Mouse (Mus musculus): Measurements from ENCODE around the gene Fbn1. TPM values are rescaled to one million over a fixed set of nuclear protein-coding genes. Genes with fewer than 3 reads are reported as not detected.

The Fbn1 gene
- polyA plus RNA-seq, 1 experiment, result 6.5 TPM

GRCm38 (mm10) chr2:125456059-125456789, 51.6 kb downstream of the Fbn1 start:
- H3K4me1 ChIP-seq (ENCODE audit: control insufficient read depth, insufficient read depth, low read length), result no peaks in the 10 kb centered on the region
- DNase-seq, result no peak
- WGBS, result 73% methylated on average over 15 of the region's 15 CpGs
- no peak overlapping the region for H3K4me3 ChIP-seq (ENCODE audit: insufficient read depth, low read depth, low read length)
- TF ChIP-seq POLR2A (IDR thresholded peaks at IDR 0.05; ENCODE audit: low read depth, low read length) (no peak), CTCF (conservative IDR thresholded peaks at IDR 0.05; ENCODE audit: insufficient read depth, insufficient read length, low read depth, low read length) (0 out of 2 replicates have a peak, but pooled peaks have one; percentile 21)
- no peak overlapping the region for H3K27ac ChIP-seq (ENCODE audit: insufficient read depth, low read depth, low read length)
- H3K27me3 ChIP-seq (replicated peaks; ENCODE audit: control insufficient read depth, insufficient read depth, low read length), result no peaks in the 10 kb centered on the region
- H3K36me3 ChIP-seq (ENCODE audit: control insufficient read depth, insufficient read depth, low read length), result no peaks in the 10 kb centered on the region

DNA sequence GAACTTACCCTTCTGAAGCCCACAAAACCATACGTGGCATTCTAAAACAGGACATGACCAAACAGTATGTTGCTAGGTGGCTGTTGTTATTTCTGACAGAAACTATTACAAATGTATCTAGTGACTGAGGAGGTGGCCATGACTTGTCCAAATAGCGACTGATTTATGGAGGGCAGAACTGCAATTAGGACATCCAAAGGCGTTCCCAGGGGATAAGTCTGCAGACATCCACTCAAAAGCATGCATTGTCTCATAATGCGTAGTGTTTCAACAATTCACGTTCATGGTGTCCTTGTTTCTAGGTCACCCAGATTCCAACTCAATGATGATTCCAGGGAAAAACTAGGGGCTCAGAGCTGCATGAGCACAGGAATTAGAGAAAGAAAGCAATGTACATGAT, 53.0 kb downstream of the Fbn1 start:
- 86% methylated on average over 5 of the region's 5 CpGs for WGBS
- H3K4me3 ChIP-seq (ENCODE audit: insufficient read depth, low read depth, low read length), result no peak overlapping the region
- no peaks in the 10 kb centered on the region for H3K27me3 ChIP-seq (replicated peaks; ENCODE audit: control insufficient read depth, insufficient read depth, low read length)
- H3K27ac ChIP-seq (ENCODE audit: insufficient read depth, low read depth, low read length), result no peak overlapping the region
- TF ChIP-seq CTCF (conservative IDR thresholded peaks at IDR 0.05; ENCODE audit: insufficient read depth, insufficient read length, low read depth, low read length), result no peak
- no peak for TF ChIP-seq POLR2A (IDR thresholded peaks at IDR 0.05; ENCODE audit: low read depth, low read length)
- DNase-seq, result no peak
- no peaks in the 10 kb centered on the region for H3K4me1 ChIP-seq (ENCODE audit: control insufficient read depth, insufficient read depth, low read length)
- H3K36me3 ChIP-seq (ENCODE audit: control insufficient read depth, insufficient read depth, low read length), result no peaks in the 10 kb centered on the region

GRCm38 (mm10) chr2:125452369-125453097, 55.3 kb downstream of the Fbn1 start:
- DNase-seq, result no peak
- Histone ChIP-seq H3K36me3 (ENCODE audit: control insufficient read depth, insufficient read depth, low read length) (no peaks in the 10 kb centered on the region), H3K4me1 (ENCODE audit: control insufficient read depth, insufficient read depth, low read length) (no peaks in the 10 kb centered on the region), H3K27ac (ENCODE audit: insufficient read depth, low read depth, low read length) (no peak overlapping the region), H3K4me3 (ENCODE audit: insufficient read depth, low read depth, low read length) (no peak overlapping the region), H3K27me3 (replicated peaks; ENCODE audit: control insufficient read depth, insufficient read depth, low read length) (no peaks in the 10 kb centered on the region)
- no peak for TF ChIP-seq POLR2A (IDR thresholded peaks at IDR 0.05; ENCODE audit: low read depth, low read length)
- TF ChIP-seq CTCF (conservative IDR thresholded peaks at IDR 0.05; ENCODE audit: insufficient read depth, insufficient read length, low read depth, low read length), result no peak
- 64% methylated on average over 6 of the region's 6 CpGs for WGBS

DNA sequence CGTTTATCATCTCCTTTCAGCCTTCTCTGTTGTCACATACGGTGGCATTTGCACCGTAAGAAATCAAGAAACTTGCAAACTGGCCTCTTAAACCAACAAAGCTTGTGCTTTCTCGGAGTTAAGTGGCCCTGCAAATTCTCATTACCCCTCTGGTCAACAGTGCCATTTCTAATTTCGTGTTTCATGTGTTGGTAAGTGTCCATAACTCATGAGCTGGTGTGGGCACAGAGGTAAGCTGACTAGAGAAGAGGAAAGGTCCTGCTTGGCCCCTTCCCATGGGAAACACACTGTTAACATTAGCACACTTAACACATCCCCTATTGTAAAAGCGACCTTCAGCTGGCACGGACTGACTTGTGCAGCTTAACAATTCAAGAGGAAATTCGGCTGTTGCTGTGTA, 58.4 kb downstream of the Fbn1 start:
- 51% methylated on average over 8 of the region's 8 CpGs for WGBS
- no peak for TF ChIP-seq POLR2A (IDR thresholded peaks at IDR 0.05; ENCODE audit: low read depth, low read length)
- no peak for TF ChIP-seq CTCF (conservative IDR thresholded peaks at IDR 0.05; ENCODE audit: insufficient read depth, insufficient read length, low read depth, low read length)
- Histone ChIP-seq H3K4me3 (ENCODE audit: insufficient read depth, low read depth, low read length) (no peak overlapping the region), H3K4me1 (ENCODE audit: control insufficient read depth, insufficient read depth, low read length) (no peaks in the 10 kb centered on the region), H3K36me3 (ENCODE audit: control insufficient read depth, insufficient read depth, low read length) (no peaks in the 10 kb centered on the region), H3K27ac (ENCODE audit: insufficient read depth, low read depth, low read length) (peak overlapping the region; percentile 28; the same call in 1 of the 2 replicates), H3K27me3 (replicated peaks; ENCODE audit: control insufficient read depth, insufficient read depth, low read length) (no peaks in the 10 kb centered on the region)
- no peak for DNase-seq

- TF ChIP-seq CTCF (conservative IDR thresholded peaks at IDR 0.05; ENCODE audit: insufficient read depth, insufficient read length, low read depth, low read length), result no peak
- TF ChIP-seq POLR2A (IDR thresholded peaks at IDR 0.05; ENCODE audit: low read depth, low read length), result no peak
- peak; percentile 29 for DNase-seq
- no peaks in the 10 kb centered on the region for H3K4me1 ChIP-seq (ENCODE audit: control insufficient read depth, insufficient read depth, low read length)
- H3K36me3 ChIP-seq (ENCODE audit: control insufficient read depth, insufficient read depth, low read length), result no peaks in the 10 kb centered on the region
- H3K27me3 ChIP-seq (replicated peaks; ENCODE audit: control insufficient read depth, insufficient read depth, low read length), result no peaks in the 10 kb centered on the region
- H3K4me3 ChIP-seq (ENCODE audit: insufficient read depth, low read depth, low read length), result no peak overlapping the region
- no peak overlapping the region for H3K27ac ChIP-seq (ENCODE audit: insufficient read depth, low read depth, low read length)
- WGBS, result 53% methylated on average over 6 of the region's 6 CpGs
These were observed 58.9 kb downstream of the Fbn1 start for GRCm38 (mm10) chr2:125448881-125449280.

DNA sequence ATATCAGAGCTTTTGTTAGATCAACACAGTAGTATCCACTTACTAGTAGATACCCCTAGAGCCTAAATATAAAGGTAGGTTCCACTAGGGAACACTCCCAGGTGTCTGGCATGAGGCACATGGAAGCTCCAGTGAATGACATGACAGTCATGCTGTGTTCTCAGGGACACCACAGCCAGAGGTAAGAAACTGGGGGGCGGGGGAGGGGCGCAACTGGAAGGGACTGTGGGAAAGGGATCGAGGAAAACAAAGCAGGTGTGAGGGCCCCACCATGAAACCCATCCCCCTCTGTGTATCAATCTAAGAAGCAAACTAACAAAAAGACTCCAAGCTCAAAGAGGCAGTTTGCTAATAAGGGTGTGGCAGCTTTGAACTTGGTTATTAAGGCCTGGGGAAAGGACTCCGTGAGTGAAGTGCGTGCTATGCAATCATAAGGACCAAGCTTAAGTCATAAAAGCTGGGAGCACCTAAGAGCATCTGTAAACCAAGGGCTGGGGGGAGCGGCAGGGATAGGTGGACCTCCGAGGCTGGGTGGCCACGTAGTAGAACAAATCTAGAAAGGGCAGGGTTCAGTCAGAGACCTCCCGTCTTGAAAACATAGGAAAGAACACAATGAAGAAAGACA, 60.4 kb downstream of the Fbn1 start:
- DNase-seq, result no peak
- Histone ChIP-seq H3K36me3 (ENCODE audit: control insufficient read depth, insufficient read depth, low read length) (no peaks in the 10 kb centered on the region), H3K27me3 (replicated peaks; ENCODE audit: control insufficient read depth, insufficient read depth, low read length) (no peaks in the 10 kb centered on the region), H3K27ac (ENCODE audit: insufficient read depth, low read depth, low read length) (no peak overlapping the region), H3K4me1 (ENCODE audit: control insufficient read depth, insufficient read depth, low read length) (no peaks in the 10 kb centered on the region), H3K4me3 (ENCODE audit: insufficient read depth, low read depth, low read length) (no peak overlapping the region)
- TF ChIP-seq CTCF (conservative IDR thresholded peaks at IDR 0.05; ENCODE audit: insufficient read depth, insufficient read length, low read depth, low read length) (no peak), POLR2A (IDR thresholded peaks at IDR 0.05; ENCODE audit: low read depth, low read length) (no peak)
- WGBS, result 90% methylated on average over 9 of the region's 9 CpGs

GRCm38 (mm10) chr2:125438381-125438780, 69.4 kb downstream of the Fbn1 start:
- H3K27me3 ChIP-seq (replicated peaks; ENCODE audit: control insufficient read depth, insufficient read depth, low read length), result no peaks in the 10 kb centered on the region
- H3K4me3 ChIP-seq (ENCODE audit: insufficient read depth, low read depth, low read length), result no peak overlapping the region
- no peaks in the 10 kb centered on the region for H3K4me1 ChIP-seq (ENCODE audit: control insufficient read depth, insufficient read depth, low read length)
- H3K36me3 ChIP-seq (ENCODE audit: control insufficient read depth, insufficient read depth, low read length), result no peaks in the 10 kb centered on the region
- TF ChIP-seq CTCF (conservative IDR thresholded peaks at IDR 0.05; ENCODE audit: insufficient read depth, insufficient read length, low read depth, low read length) (no peak), POLR2A (IDR thresholded peaks at IDR 0.05; ENCODE audit: low read depth, low read length) (no peak)
- DNase-seq, result no peak
- no peak overlapping the region for H3K27ac ChIP-seq (ENCODE audit: insufficient read depth, low read depth, low read length)
- 54% methylated on average over 8 of the region's 8 CpGs for WGBS
